Mouse (Mus musculus) heart, postnatal 0 days (tissue): ENCODE data around the gene Syt8.

Experiments
- CTCF ChIP-seq: IDR thresholded peaks from 2 replicates; pipeline ENCODE4 v1.5.1; 2016; ENCODE audit warnings: antibody characterized with exemption, control low read depth, low read depth
- EP300 ChIP-seq: IDR thresholded peaks from 2 replicates; pipeline ENCODE4 v1.6.1; 2016; ENCODE audit warnings: antibody characterized with exemption, low read depth

- no peak for TF ChIP-seq EP300
- no peak for TF ChIP-seq CTCF
Measured at GRCm38 (mm10) chr7:142398052-142398451, 36.6 kb upstream of the Syt8 start.
